Mouse (Mus musculus): ENCODE measurements around the gene Lypd6. TPM values are rescaled to one million over a fixed set of nuclear protein-coding genes. Genes with fewer than 3 reads are reported as not detected.

Lypd6 gene
- 22.7 and 26.5 TPM in 2 replicates for polyA plus RNA-seq (2021; fragmentation: Nextera tagmentation)
- long read RNA-seq, experiment 1, transcript Lypd6-202 (5 exons, 3,495 nt), result major isoform, 40 of 74 reads
- long read RNA-seq, experiment 1, partial matches to known transcripts, result 12 of 74 reads
- long read RNA-seq, experiment 1, other reads (novel, unspliced or antisense), result 22 of 74 reads
- long read RNA-seq, experiment 2, partial matches to known transcripts, result 0 of 11 reads
- long read RNA-seq, experiment 2, other reads (novel, unspliced or antisense), result 11 of 11 reads

GRCm38 (mm10) chr2:50066246-50066967 is at the start of gene Lypd6:
TSS of gene Lypd6 (plus strand) at chr2:50066429.

Other genes starting within 250 kb of the Lypd6 start
- 62.3 and 63.7 TPM in 2 replicates for gene Mmadhc, start 230.4 kb downstream of the Lypd6 start, polyA plus RNA-seq (2021; fragmentation: Nextera tagmentation)